Mouse (Mus musculus) common myeloid progenitor, adult 5-6 weeks (primary cell): ENCODE results near the gene Mmp10. TPM values are rescaled to one million over a fixed set of nuclear protein-coding genes. Genes with fewer than 3 reads are reported as not detected.

Experiments
- total RNA-seq: library from RNA; stranded (forward); fragments of 200-1000, 187-1606 nt; gene quantifications from 2 replicates; pipeline ENCODE4 v1.2.3, GENCODE M21; 2017

The Mmp10 gene
- total RNA-seq, 1 experiment from 2014 or later, result not detected

Other genes starting within 250 kb of the Mmp10 start
- not detected in 2 replicates for gene Mmp13, start 229.8 kb upstream of the Mmp10 start, total RNA-seq
- gene Mmp12, start 158.0 kb upstream of the Mmp10 start, total RNA-seq, result not detected in 2 replicates
- gene Mmp1b, start 114.3 kb upstream of the Mmp10 start, total RNA-seq, result not detected in 2 replicates
- not detected in 2 replicates for gene Mmp3, start 56.5 kb upstream of the Mmp10 start, total RNA-seq
- 2.6 and 3.6 TPM in 2 replicates for gene Mmp8, start 56.1 kb downstream of the Mmp10 start, total RNA-seq
- gene Mmp27, start 69.0 kb downstream of the Mmp10 start, total RNA-seq, result 0.18 TPM in 1 of 2 replicates, not detected in the other
- not detected in 2 replicates for gene Mmp20, start 125.9 kb downstream of the Mmp10 start, total RNA-seq
- not detected in 2 replicates for gene Mmp7, start 189.7 kb downstream of the Mmp10 start, total RNA-seq